Mouse (Mus musculus): ENCODE measurements around the gene Pik3r4.

The Pik3r4 gene

GRCm38 (mm10) chr9:105697764-105698396 is 55.1 kb downstream of the Pik3r4 start:
- no peak for DNase-seq (ENCODE audit: low read depth)

- no peak for DNase-seq (ENCODE audit: low read depth)
These were observed 57.9 kb downstream of the Pik3r4 start for GRCm38 (mm10) chr9:105700702-105701101.

- no peak for DNase-seq (ENCODE audit: low read depth)
These were observed 59.2 kb downstream of the Pik3r4 start for GRCm38 (mm10) chr9:105701966-105702365.

- no peak for DNase-seq (ENCODE audit: low read depth)
These were observed 61.6 kb downstream of the Pik3r4 start for GRCm38 (mm10) chr9:105704226-105704932.

- no peak for DNase-seq (ENCODE audit: low read depth)
These were observed 62.2 kb downstream of the Pik3r4 start for GRCm38 (mm10) chr9:105705011-105705410.

- no peak for DNase-seq (ENCODE audit: low read depth)
These were observed 69.3 kb downstream of the Pik3r4 start for GRCm38 (mm10) chr9:105712049-105712448.

GRCm38 (mm10) chr9:105719367-105719766 is 76.6 kb downstream of the Pik3r4 start:
- no peak for DNase-seq (ENCODE audit: low read depth)

- no peak for DNase-seq (ENCODE audit: low read depth)
These were observed 77.1 kb downstream of the Pik3r4 start for GRCm38 (mm10) chr9:105719851-105720395.

GRCm38 (mm10) chr9:105720430-105720829 is 77.7 kb downstream of the Pik3r4 start:
- no peak for DNase-seq (ENCODE audit: low read depth)

- no peak for DNase-seq (ENCODE audit: low read depth)
These were observed 89.2 kb downstream of the Pik3r4 start for GRCm38 (mm10) chr9:105731976-105732375.

GRCm38 (mm10) chr9:105734651-105735050 is 91.9 kb downstream of the Pik3r4 start:
- no peak for DNase-seq (ENCODE audit: low read depth)

- no peak for DNase-seq (ENCODE audit: low read depth)
These were observed 92.4 kb downstream of the Pik3r4 start for GRCm38 (mm10) chr9:105735195-105735594.
